12 mouse cellular contexts compared by ENCODE assay signal in genomic region chr2:33581449-33581777, GRCm38 (mm10). TPM values are rescaled to one million over a fixed set of nuclear protein-coding genes. Genes with fewer than 3 reads are reported as not detected.
DNase-seq lines count a peak whose midpoint lies in the region; ATAC-seq lines count a peak whose summit lies in the region.
"Had no signal": no experiment of that assay in that cellular context is flagged by ENCODE, and none has a peak within 500 bp of the region (broad histone marks: within the 10 kb centered on the region; RNA-seq: fewer than 3 reads in every experiment).

No protein-coding gene starts in this region.

- no peak overlapping the region for H3K4me3 ChIP-seq in neural tube, embryonic 12.5 days
- H3K4me3 ChIP-seq in liver, embryonic 12.5 days, result no peak overlapping the region

- H3K9ac ChIP-seq in neural tube, embryonic 12.5 days, result no peak overlapping the region
- no peak overlapping the region for H3K9ac ChIP-seq in liver, embryonic 12.5 days

- 0 out of 2 replicates have a peak, but pooled peaks have one; percentile 1 for ATAC-seq in neural tube, embryonic 12.5 days (ENCODE audit: low FRiP score, low read depth)
- ATAC-seq in liver, embryonic 12.5 days, result no peak

- peaks cover 97% of the 10 kb centered on the region for H3K27me3 ChIP-seq in neural tube, embryonic 12.5 days (replicated peaks)
- peaks cover 99% of the 10 kb centered on the region for H3K27me3 ChIP-seq in liver, embryonic 12.5 days (replicated peaks)

- no peak overlapping the region for H3K27ac ChIP-seq in neural tube, embryonic 12.5 days
- H3K27ac ChIP-seq in liver, embryonic 12.5 days, result no peak overlapping the region

- WGBS in neural tube, embryonic 12.5 days, result 0% methylated on average over 6 of the region's 6 CpGs
- WGBS in liver, embryonic 12.5 days (ENCODE audit: insufficient replicate concordance), result 5% methylated on average over 6 of the region's 6 CpGs

- H3K36me3 ChIP-seq in neural tube, embryonic 12.5 days, result no peaks in the 10 kb centered on the region
- H3K36me3 ChIP-seq in liver, embryonic 12.5 days, result no peaks in the 10 kb centered on the region

- H3K9me3 ChIP-seq in neural tube, embryonic 12.5 days, result no peaks in the 10 kb centered on the region
- H3K9me3 ChIP-seq in liver, embryonic 12.5 days (replicated peaks), result no peaks in the 10 kb centered on the region

- peak overlapping the region; percentile 45 for H3K4me2 ChIP-seq in neural tube, embryonic 12.5 days (replicated peaks)
- H3K4me2 ChIP-seq in liver, embryonic 12.5 days, result peak overlapping the region; percentile 52

- peaks cover 55% of the 10 kb centered on the region for H3K4me1 ChIP-seq in neural tube, embryonic 12.5 days
- 0 out of 2 replicates have a peak, but pooled peaks cover 10% of the 10 kb centered on the region for H3K4me1 ChIP-seq in liver, embryonic 12.5 days

- DNase-seq in embryo, embryonic 10.5 days (ENCODE audit: low spot score), result peak; percentile 48
- DNase-seq in embryo, embryonic 11 days, result no peak
- no peak for DNase-seq in neural tube, embryonic 10.5 days (ENCODE audit: extremely low spot score, low spot score)
- DNase-seq in cerebellum, adult 8-10 months, result no peak
- DNase-seq in adrenal gland, adult 18-20 months (ENCODE audit: low spot score in 2 of 2), result no peak
- DNase-seq in cerebellum, adult 9-11 months, result no peak
- DNase-seq: cerebellum, adult 9-10 months; gastrocnemius, postnatal 36 days; lung, postnatal 36 days; thymus, postnatal 36 days had no signal

RNA-seq across cellular contexts. Expression of gene Lmx1b, which starts 58.9 kb away (rescaled TPM):
- 4.6 and 4.7 TPM in 2 replicates for polyA plus RNA-seq in neural tube, embryonic 12.5 days (2016; fragmentation: Nextera tagmentation; extraction: Ambion mirVana)
- polyA plus RNA-seq in liver, embryonic 12.5 days (2016; fragmentation: Nextera tagmentation; extraction: Ambion mirVana), result 0.04 TPM in 1 of 2 replicates, not detected in the other
- total RNA-seq in adrenal gland, adult 18-20 months (2021), result not detected
